Mouse (Mus musculus): ENCODE data around the gene Phkg1. TPM values are rescaled to one million over a fixed set of nuclear protein-coding genes. Genes with fewer than 3 reads are reported as not detected.

Gene Phkg1
- polyA plus RNA-seq (2017; shearing (Covaris generic)), result under 1 TPM; 0.16 to 0.22 TPM

GRCm38 (mm10) chr5:129898449-129898848, at the start of gene Phkg1:
TSS of gene Phkg1 (minus strand) at chr5:129898549.

GRCm38 (mm10) chr5:129941495-129942045, 43.2 kb upstream of the Phkg1 start, which contains the start of gene Vkorc1l1:
TSS of gene Vkorc1l1 (plus strand) at chr5:129941970.

GRCm38 (mm10) chr5:129908242-129908965, 10.1 kb upstream of the Phkg1 start, which contains the start of gene Nupr1l:
TSS of gene Nupr1l (plus strand) at chr5:129908540.

GRCm38 (mm10) chr5:129895198-129896088, 2.9 kb downstream of the Phkg1 start, which contains the start of gene Zbed5:
TSS of gene Zbed5 (plus strand) at chr5:129895723.

GRCm38 (mm10) chr5:129886911-129887636, 11.3 kb downstream of the Phkg1 start, which contains the start of gene Chchd2:
TSS of gene Chchd2 (minus strand) at chr5:129887470.

GRCm38 (mm10) chr5:129846752-129847557, 51.4 kb downstream of the Phkg1 start, which contains the start of gene Sumf2:
TSS of gene Sumf2 (plus strand) at chr5:129846986.

Other genes starting within 250 kb of the Phkg1 start
- 1 to 10 TPM; 2.1 to 4.5 TPM for gene Zfp11, start 228.4 kb downstream of the Phkg1 start, polyA plus RNA-seq (2017; shearing (Covaris generic))
- under 1 TPM in 1 of 2 experiments, not detected in 1; 0.14 TPM for gene Sept14, start 190.0 kb downstream of the Phkg1 start, polyA plus RNA-seq (2017; shearing (Covaris generic))
- 100 to 1,000 TPM; 102 to 133 TPM for gene Mrps17, start 183.1 kb downstream of the Phkg1 start, polyA plus RNA-seq (2017; shearing (Covaris generic))
- gene Nipsnap2, start 173.5 kb downstream of the Phkg1 start, polyA plus RNA-seq (2017; shearing (Covaris generic)), result 10 to 100 TPM; 28.5 to 40.0 TPM
- 10 to 100 TPM; 78.7 to 83.7 TPM for gene Psph, start 111.1 kb downstream of the Phkg1 start, polyA plus RNA-seq (2017; shearing (Covaris generic))
- gene Sumf2, start 51.6 kb downstream of the Phkg1 start, polyA plus RNA-seq (2017; shearing (Covaris generic)), result 10 to 100 TPM; 16.9 to 17.5 TPM
- 100 to 1,000 TPM; 554 to 582 TPM for gene Chchd2, start 11.1 kb downstream of the Phkg1 start, polyA plus RNA-seq (2017; shearing (Covaris generic))
- 1 to 10 TPM in 1 of 2 experiments, under 1 TPM in 1; 0.63 to 3.4 TPM for gene Zbed5, start 2.8 kb downstream of the Phkg1 start, polyA plus RNA-seq (2017; shearing (Covaris generic))
- gene Nupr1l, start 10.0 kb upstream of the Phkg1 start, polyA plus RNA-seq (2017; shearing (Covaris generic)), result under 1 TPM; 0.29 to 0.47 TPM
- 10 to 100 TPM; 11.7 to 14.8 TPM for gene Vkorc1l1, start 43.4 kb upstream of the Phkg1 start, polyA plus RNA-seq (2017; shearing (Covaris generic))
- 10 to 100 TPM; 50.3 to 50.8 TPM for gene Gusb, start 104.5 kb upstream of the Phkg1 start, polyA plus RNA-seq (2017; shearing (Covaris generic))
- gene Asl, start 130.7 kb upstream of the Phkg1 start, polyA plus RNA-seq (2017; shearing (Covaris generic)), result 10 to 100 TPM; 70.2 to 74.9 TPM
- 10 to 100 TPM; 41.4 to 45.8 TPM for gene Crcp, start 130.7 kb upstream of the Phkg1 start, polyA plus RNA-seq (2017; shearing (Covaris generic))
- gene Tpst1, start 174.8 kb upstream of the Phkg1 start, polyA plus RNA-seq (2017; shearing (Covaris generic)), result 1 to 10 TPM; 7.5 to 9.6 TPM
- gene Kctd7, start 246.3 kb upstream of the Phkg1 start, polyA plus RNA-seq (2017; shearing (Covaris generic)), result 1 to 10 TPM; 3.6 to 4.7 TPM